Mouse (Mus musculus) midbrain, embryonic 10.5 days (tissue): Measurements from ENCODE around the gene Lama2. TPM values are rescaled to one million over a fixed set of nuclear protein-coding genes. Genes with fewer than 3 reads are reported as not detected.

Experiments
- DNase-seq: peaks from one replicate; pipeline ENCODE4 v3.0.0-alpha.2; 2017; ENCODE audit warnings: low spot score
- H3K27ac ChIP-seq: fragments of 300-500 bp; sonication (generic); replicated peaks from 2 replicates; pipeline ENCODE4 v1.5.1; 2016; ENCODE audit warnings: mild to moderate bottlenecking
- H3K27me3 ChIP-seq: fragments of 300-500 bp; sonication (generic); 2 replicates; pipeline ENCODE4 v1.6.1; 2016; ENCODE audit warnings: low read depth, mild to moderate bottlenecking; ENCODE audit not compliant: poor library complexity, severe bottlenecking
- H3K36me3 ChIP-seq: fragments of 300-500 bp; sonication (generic); 2 replicates; pipeline ENCODE4 v1.6.1; 2016; ENCODE audit warnings: mild to moderate bottlenecking, moderate library complexity
- H3K4me1 ChIP-seq: fragments of 300-500 bp; sonication (generic); 2 replicates; pipeline ENCODE4 v1.6.1; 2016
- H3K4me3 ChIP-seq: fragments of 300-500 bp; sonication (generic); 2 replicates; pipeline ENCODE4 v1.5.1; 2016; ENCODE audit warnings: mild to moderate bottlenecking, moderate library complexity
- H3K9me3 ChIP-seq: fragments of 300-500 bp; sonication (generic); replicated peaks from 2 replicates; pipeline ENCODE4 v1.6.1; 2016; ENCODE audit warnings: mild to moderate bottlenecking
- WGBS: fragments of 180-500 bp; shearing (Covaris S2); methylation state at CpG from one replicate; pipeline ENCODE4 v1.1.7; 2016; 5-methylcytosine and 5-hydroxymethylcytosine counted together
- polyA plus RNA-seq: library from polyadenylated mRNA; unstranded; fragments of >200 nt; fragmentation: Nextera tagmentation; extraction: Ambion mirVana; gene quantifications from 2 replicates; pipeline ENCODE4 v1.2.1, GENCODE M21; 2016

The Lama2 gene
- polyA plus RNA-seq, 1 experiment from 2014 or later, result 3.3 TPM

- WGBS, result 90% methylated on average over 4 of the region's 4 CpGs
Observed at GRCm38 (mm10) chr10:27322410-27322990, 297.1 kb downstream of the Lama2 start.

DNA sequence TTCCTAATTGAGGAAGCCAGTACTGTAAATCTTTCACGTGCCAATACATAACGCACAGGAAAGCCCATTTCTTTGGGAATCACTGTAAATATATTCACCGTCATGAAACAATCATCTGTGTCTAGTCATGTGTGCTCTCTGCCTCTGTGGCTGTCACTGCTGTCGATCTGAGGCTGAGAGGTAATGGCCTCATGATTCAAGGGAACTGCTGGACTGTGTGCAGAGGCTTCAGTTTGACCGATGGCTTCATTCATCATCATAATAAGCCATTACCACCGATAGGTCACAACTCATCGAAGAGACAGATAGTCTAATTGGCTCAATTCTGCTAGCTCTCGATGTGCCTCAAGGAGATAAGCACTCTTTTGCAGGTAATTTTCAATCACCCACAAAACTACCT is 312.1 kb downstream of the Lama2 start:
- no peaks in the 10 kb centered on the region for H3K27me3 ChIP-seq
- H3K4me3 ChIP-seq, result no peak overlapping the region
- H3K9me3 ChIP-seq, result no peaks in the 10 kb centered on the region
- DNase-seq, result no peak
- no peak overlapping the region for H3K27ac ChIP-seq
- no peaks in the 10 kb centered on the region for H3K4me1 ChIP-seq
- H3K36me3 ChIP-seq, result no peaks in the 10 kb centered on the region
- 92% methylated on average over 8 of the region's 8 CpGs for WGBS

More at GRCm38 (mm10) chr10:27322410-27322990, 297.1 kb downstream of the Lama2 start:
- H3K27me3 ChIP-seq, result no peaks in the 10 kb centered on the region
- no peaks in the 10 kb centered on the region for H3K4me1 ChIP-seq
- no peaks in the 10 kb centered on the region for H3K9me3 ChIP-seq
- no peak overlapping the region for H3K27ac ChIP-seq
- no peak overlapping the region for H3K4me3 ChIP-seq
- no peak for DNase-seq
- no peaks in the 10 kb centered on the region for H3K36me3 ChIP-seq

GRCm38 (mm10) chr10:27305301-27305700 is 314.3 kb downstream of the Lama2 start:
- DNase-seq, result no peak
- Histone ChIP-seq H3K4me3 (no peak overlapping the region), H3K4me1 (no peaks in the 10 kb centered on the region), H3K9me3 (no peaks in the 10 kb centered on the region), H3K27ac (no peak overlapping the region), H3K27me3 (no peaks in the 10 kb centered on the region), H3K36me3 (no peaks in the 10 kb centered on the region)
- WGBS, result 77% methylated on average over 3 of the region's 3 CpGs

GRCm38 (mm10) chr10:27285098-27285860 is 334.3 kb downstream of the Lama2 start:
- no peaks in the 10 kb centered on the region for H3K27me3 ChIP-seq
- no peak overlapping the region for H3K4me3 ChIP-seq
- H3K27ac ChIP-seq, result no peak overlapping the region
- no peaks in the 10 kb centered on the region for H3K9me3 ChIP-seq
- WGBS, result 80% methylated on average over 10 of the region's 10 CpGs
- H3K36me3 ChIP-seq, result no peaks in the 10 kb centered on the region
- no peaks in the 10 kb centered on the region; the same call in 1 of the 2 replicates for H3K4me1 ChIP-seq
- DNase-seq, result no peak

DNA sequence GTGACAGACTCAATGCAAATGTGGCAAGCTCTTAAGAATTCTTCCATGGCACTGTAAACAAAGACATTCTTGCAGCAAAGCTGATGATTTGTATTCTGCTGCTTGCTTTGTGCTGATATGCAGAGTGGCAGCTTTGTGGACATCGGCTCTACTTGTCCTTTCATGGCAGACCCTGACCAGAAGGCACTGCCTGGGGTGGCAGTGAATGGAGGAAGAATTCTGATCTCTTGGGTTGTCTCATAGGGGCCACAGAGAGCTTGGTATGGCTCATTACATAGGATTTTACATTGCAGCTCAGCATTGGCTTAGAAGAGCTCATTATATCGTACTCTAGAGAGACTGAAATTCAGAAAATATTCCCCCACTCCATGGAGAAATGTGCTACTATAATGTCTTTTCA is 352.1 kb downstream of the Lama2 start:
- no peak for DNase-seq
- no peaks in the 10 kb centered on the region for H3K27me3 ChIP-seq

DNA sequence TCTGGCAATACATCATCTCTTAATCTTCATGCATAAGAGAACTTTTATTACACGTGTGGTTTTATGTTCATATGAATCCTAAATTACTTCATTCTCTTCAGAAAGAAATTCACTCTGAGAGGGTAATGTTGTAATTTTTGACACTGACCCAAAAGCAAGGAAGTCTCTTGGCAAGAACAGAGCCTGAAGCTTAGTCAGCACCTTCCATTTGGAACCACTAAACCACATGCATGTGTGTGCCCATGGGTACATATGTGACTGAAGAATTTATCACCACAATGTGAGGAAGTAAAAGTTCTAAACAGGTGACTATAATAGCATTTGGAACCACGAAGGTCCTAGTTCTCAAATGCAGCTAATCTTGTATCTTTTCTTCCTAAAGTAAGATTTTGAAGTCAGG is 353.7 kb downstream of the Lama2 start:
- H3K4me1 ChIP-seq, result peaks cover 6% of the 10 kb centered on the region; the same call in 1 of the 2 replicates
- no peak overlapping the region for H3K27ac ChIP-seq
- no peak overlapping the region for H3K4me3 ChIP-seq
- no peaks in the 10 kb centered on the region for H3K27me3 ChIP-seq
- DNase-seq, result no peak
- no peaks in the 10 kb centered on the region for H3K9me3 ChIP-seq
- no peaks in the 10 kb centered on the region for H3K36me3 ChIP-seq
- 64% methylated on average over 2 of the region's 2 CpGs for WGBS

More for the DNA sequence above, 352.1 kb downstream of the Lama2 start:
- Histone ChIP-seq H3K9me3 (no peaks in the 10 kb centered on the region), H3K4me1 (peaks cover 6% of the 10 kb centered on the region; the same call in 1 of the 2 replicates), H3K4me3 (no peak overlapping the region), H3K36me3 (no peaks in the 10 kb centered on the region), H3K27ac (no peak overlapping the region)
- 63% methylated on average over 2 of the region's 2 CpGs for WGBS

- Histone ChIP-seq H3K36me3 (no peaks in the 10 kb centered on the region), H3K4me3 (no peak overlapping the region), H3K27ac (no peak overlapping the region), H3K27me3 (no peaks in the 10 kb centered on the region), H3K4me1 (peaks cover 6% of the 10 kb centered on the region; the same call in 1 of the 2 replicates), H3K9me3 (no peaks in the 10 kb centered on the region)
- DNase-seq, result no peak
- 49% methylated on average over 2 of the region's 2 CpGs for WGBS
Observed at GRCm38 (mm10) chr10:27264713-27265112, 354.8 kb downstream of the Lama2 start.

- 94% methylated on average over 1 of the region's 1 CpGs for WGBS
- H3K27ac ChIP-seq, result no peak overlapping the region
- DNase-seq, result no peak
- H3K27me3 ChIP-seq, result no peaks in the 10 kb centered on the region
- H3K4me1 ChIP-seq, result no peaks in the 10 kb centered on the region
- no peaks in the 10 kb centered on the region for H3K9me3 ChIP-seq
- no peak overlapping the region for H3K4me3 ChIP-seq
- H3K36me3 ChIP-seq, result no peaks in the 10 kb centered on the region
Observed at GRCm38 (mm10) chr10:27249741-27250140, 369.8 kb downstream of the Lama2 start.

DNA sequence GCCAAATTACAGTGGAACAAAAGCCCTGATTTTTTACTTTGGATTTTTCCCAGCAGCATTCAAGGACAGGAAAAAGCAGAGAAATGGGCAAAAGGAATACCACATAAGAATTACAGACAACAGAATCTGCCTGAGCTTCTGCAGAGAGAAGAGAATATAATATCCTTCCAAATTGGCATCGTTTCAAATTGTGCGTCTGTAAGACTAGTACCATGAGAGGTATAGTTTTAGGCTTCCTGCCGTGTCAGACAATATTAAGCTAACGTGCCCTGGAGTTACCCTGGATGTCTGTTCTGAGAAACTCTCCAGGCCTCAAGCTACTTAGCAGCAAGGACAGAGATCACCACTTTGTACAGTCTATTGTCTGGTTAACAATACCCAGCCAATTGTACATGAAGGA is 384.8 kb downstream of the Lama2 start:
- DNase-seq, result no peak
- H3K4me3 ChIP-seq, result no peak overlapping the region
- WGBS, result 76% methylated on average over 4 of the region's 4 CpGs
- H3K27ac ChIP-seq, result no peak overlapping the region
- no peaks in the 10 kb centered on the region for H3K27me3 ChIP-seq
- no peaks in the 10 kb centered on the region for H3K4me1 ChIP-seq
- H3K36me3 ChIP-seq, result no peaks in the 10 kb centered on the region
- no peaks in the 10 kb centered on the region for H3K9me3 ChIP-seq

GRCm38 (mm10) chr10:27233577-27233976 is 386.0 kb downstream of the Lama2 start:
- Histone ChIP-seq H3K36me3 (no peaks in the 10 kb centered on the region), H3K9me3 (no peaks in the 10 kb centered on the region), H3K27ac (no peak overlapping the region), H3K4me3 (no peak overlapping the region), H3K27me3 (no peaks in the 10 kb centered on the region), H3K4me1 (no peaks in the 10 kb centered on the region)
- 86% methylated on average over 5 of the region's 5 CpGs for WGBS
- DNase-seq, result no peak

- H3K27me3 ChIP-seq, result no peaks in the 10 kb centered on the region
- no peaks in the 10 kb centered on the region for H3K9me3 ChIP-seq
- no peak overlapping the region for H3K4me3 ChIP-seq
- no peaks in the 10 kb centered on the region for H3K36me3 ChIP-seq
- no peak for DNase-seq
- H3K4me1 ChIP-seq, result no peaks in the 10 kb centered on the region
- H3K27ac ChIP-seq, result no peak overlapping the region
- 90% methylated on average over 8 of the region's 8 CpGs for WGBS
Observed at GRCm38 (mm10) chr10:27223815-27224375, 395.7 kb downstream of the Lama2 start.

GRCm38 (mm10) chr10:27222639-27223315 is 396.8 kb downstream of the Lama2 start:
- Histone ChIP-seq H3K27ac (no peak overlapping the region), H3K4me1 (no peaks in the 10 kb centered on the region)
- WGBS, result 92% methylated on average over 6 of the region's 6 CpGs

More at GRCm38 (mm10) chr10:27222639-27223315, 396.8 kb downstream of the Lama2 start:
- H3K36me3 ChIP-seq, result no peaks in the 10 kb centered on the region
- no peaks in the 10 kb centered on the region for H3K27me3 ChIP-seq
- no peak overlapping the region for H3K4me3 ChIP-seq
- no peaks in the 10 kb centered on the region for H3K9me3 ChIP-seq
- DNase-seq, result no peak
